Mouse (Mus musculus): Measurements from ENCODE around the gene Tgfbr3l.

DNA sequence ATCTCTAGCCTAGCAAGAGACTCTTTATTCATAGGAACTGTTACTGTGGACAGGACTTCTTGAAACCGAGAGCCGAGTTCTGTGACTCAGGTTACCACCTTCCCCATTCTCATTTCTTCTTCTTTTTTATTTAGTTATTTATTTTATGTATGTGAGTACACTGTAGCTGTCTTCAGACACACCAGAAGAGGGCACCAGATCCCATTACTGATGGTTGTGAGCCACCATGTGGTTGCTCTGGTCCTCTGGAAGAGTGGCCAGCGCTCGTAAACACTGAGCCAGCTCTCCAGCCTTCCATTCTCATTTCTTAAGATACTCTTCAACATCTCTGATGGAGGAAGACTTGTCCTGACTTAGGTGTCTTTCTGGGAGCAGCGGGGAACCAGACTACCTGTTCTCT lies 44.7 kb downstream of the Tgfbr3l start:
- TF ChIP-seq POLR2A (IDR thresholded peaks at IDR 0.05; ENCODE audit: low read depth, low read length) (no peak), CTCF (IDR thresholded peaks at IDR 0.05; ENCODE audit: extremely low read depth, insufficient read depth, insufficient read length, insufficient replicate concordance) (no peak)

Measured in spleen, adult 2 months (tissue).